Mouse (Mus musculus) limb, embryonic 10.5 days (tissue): Measurements from ENCODE around the gene Rpl41. TPM values are rescaled to one million over a fixed set of nuclear protein-coding genes. Genes with fewer than 3 reads are reported as not detected.

Source experiments
- DNase-seq: peaks from one replicate; pipeline ENCODE4 v3.0.0-alpha.2; 2017; ENCODE audit warnings: low spot score
- H3K27ac ChIP-seq: fragments of 300-500 bp; sonication (generic); 2 replicates; pipeline ENCODE4 v1.5.1; 2016; ENCODE audit warnings: mild to moderate bottlenecking
- H3K27me3 ChIP-seq: fragments of 300-500 bp; sonication (generic); 2 replicates; pipeline ENCODE4 v1.6.1; 2016; ENCODE audit warnings: low read depth, mild to moderate bottlenecking; ENCODE audit not compliant: poor library complexity, severe bottlenecking
- H3K36me3 ChIP-seq: fragments of 300-500 bp; sonication (generic); 2 replicates; pipeline ENCODE4 v1.6.1; 2016; ENCODE audit warnings: mild to moderate bottlenecking, moderate library complexity
- H3K4me1 ChIP-seq: fragments of 300-500 bp; sonication (generic); 2 replicates; pipeline ENCODE4 v1.6.1; 2016
- H3K4me3 ChIP-seq: fragments of 300-500 bp; sonication (generic); 2 replicates; pipeline ENCODE4 v1.5.1; 2016; ENCODE audit warnings: mild to moderate bottlenecking, moderate library complexity
- H3K9me3 ChIP-seq: fragments of 300-500 bp; sonication (generic); replicated peaks from 2 replicates; pipeline ENCODE4 v1.6.1; 2016; ENCODE audit warnings: mild to moderate bottlenecking
- WGBS: fragments of 180-500 bp; shearing (Covaris S2); methylation state at CpG from one replicate; pipeline ENCODE4 v1.1.7; 2016; 5-methylcytosine and 5-hydroxymethylcytosine counted together
- polyA plus RNA-seq: library from polyadenylated mRNA; unstranded; fragments of >200 nt; fragmentation: Nextera tagmentation; extraction: Ambion mirVana; gene quantifications from 2 replicates; pipeline ENCODE4 v1.2.1, GENCODE M21; 2016

Gene Rpl41
- polyA plus RNA-seq, 1 experiment from 2014 or later: 3,499 TPM

GRCm38 (mm10) chr10:128535206-128535605 lies 13.9 kb downstream of the Rpl41 start:
- H3K27ac ChIP-seq: no peak overlapping the region
- no peaks in the 10 kb centered on the region for H3K9me3 ChIP-seq
- H3K36me3 ChIP-seq: no peaks in the 10 kb centered on the region
- H3K4me1 ChIP-seq: no peaks in the 10 kb centered on the region; the same call in 1 of the 2 replicates
- no peaks in the 10 kb centered on the region for H3K27me3 ChIP-seq
- 84% methylated on average over 2 of the region's 2 CpGs for WGBS
- no peak overlapping the region for H3K4me3 ChIP-seq
- no peak for DNase-seq

GRCm38 (mm10) chr10:128526366-128527356 lies 22.4 kb downstream of the Rpl41 start:
- H3K27ac ChIP-seq: no peak overlapping the region
- 32% methylated on average over 28 of the region's 28 CpGs for WGBS
- peaks cover 59% of the 10 kb centered on the region for H3K27me3 ChIP-seq

GRCm38 (mm10) chr10:128525671-128526308 lies 23.3 kb downstream of the Rpl41 start, which contains the start of gene Esyt1:
TSS of gene Esyt1 (minus strand) at chr10:128525871.
- H3K4me3 ChIP-seq: peak within 1 kb of the TSS; percentile 78
- no peaks in the 10 kb centered on the region for H3K36me3 ChIP-seq
- peak within 1 kb of the TSS; percentile 81 for H3K27ac ChIP-seq
- peaks cover 68% of the 10 kb centered on the region for H3K27me3 ChIP-seq
- no peaks in the 10 kb centered on the region for H3K9me3 ChIP-seq
- peaks cover 27% of the 10 kb centered on the region for H3K4me1 ChIP-seq
- WGBS: under 1% methylated on average over 37 of the region's 37 CpGs
- DNase-seq: peak; percentile 89

More at GRCm38 (mm10) chr10:128526366-128527356, 22.4 kb downstream of the Rpl41 start:
- H3K9me3 ChIP-seq: no peaks in the 10 kb centered on the region
- H3K4me1 ChIP-seq: peaks cover 27% of the 10 kb centered on the region
- peak overlapping the region; percentile 78 for H3K4me3 ChIP-seq
- DNase-seq: no peak
- no peaks in the 10 kb centered on the region for H3K36me3 ChIP-seq

GRCm38 (mm10) chr10:128524732-128525662 lies 24.1 kb downstream of the Rpl41 start:
- H3K36me3 ChIP-seq: no peaks in the 10 kb centered on the region
- peaks cover 27% of the 10 kb centered on the region for H3K4me1 ChIP-seq
- WGBS: under 1% methylated on average over 58 of the region's 58 CpGs
- H3K27ac ChIP-seq: peak overlapping the region; percentile 81
- DNase-seq: peak; percentile 74
- peak overlapping the region; percentile 78 for H3K4me3 ChIP-seq
- no peaks in the 10 kb centered on the region for H3K9me3 ChIP-seq
- peaks cover 76% of the 10 kb centered on the region for H3K27me3 ChIP-seq

GRCm38 (mm10) chr10:128524111-128524731 lies 24.9 kb downstream of the Rpl41 start:
- DNase-seq: no peak
- Histone ChIP-seq H3K27ac (0 out of 2 replicates have a peak overlapping the region, but pooled peaks have one; percentile 81), H3K36me3 (0 out of 2 replicates have a peak, but pooled peaks cover under 1% of the 10 kb centered on the region), H3K27me3 (peaks cover 84% of the 10 kb centered on the region), H3K4me3 (peak overlapping the region; percentile 78), H3K4me1 (peaks cover 32% of the 10 kb centered on the region), H3K9me3 (no peaks in the 10 kb centered on the region)
- WGBS: 4% methylated on average over 11 of the region's 11 CpGs

GRCm38 (mm10) chr10:128522351-128522750 lies 26.8 kb downstream of the Rpl41 start:
- Histone ChIP-seq H3K4me3 (no peak overlapping the region), H3K27me3 (peaks cover 94% of the 10 kb centered on the region), H3K27ac (no peak overlapping the region), H3K36me3 (0 out of 2 replicates have a peak, but pooled peaks cover 6% of the 10 kb centered on the region), H3K4me1 (peaks cover 32% of the 10 kb centered on the region), H3K9me3 (no peaks in the 10 kb centered on the region)
- 78% methylated on average over 6 of the region's 6 CpGs for WGBS
- no peak for DNase-seq

- Histone ChIP-seq H3K27me3 (peaks cover 100% of the 10 kb centered on the region), H3K4me1 (peaks cover 38% of the 10 kb centered on the region), H3K27ac (no peak overlapping the region), H3K36me3 (peaks cover 9% of the 10 kb centered on the region; the same call in 1 of the 2 replicates), H3K9me3 (no peaks in the 10 kb centered on the region), H3K4me3 (no peak overlapping the region)
- no peak for DNase-seq
- WGBS: 88% methylated on average over 16 of the region's 16 CpGs
These were observed 28.5 kb downstream of the Rpl41 start for GRCm38 (mm10) chr10:128520591-128520990.

DNA sequence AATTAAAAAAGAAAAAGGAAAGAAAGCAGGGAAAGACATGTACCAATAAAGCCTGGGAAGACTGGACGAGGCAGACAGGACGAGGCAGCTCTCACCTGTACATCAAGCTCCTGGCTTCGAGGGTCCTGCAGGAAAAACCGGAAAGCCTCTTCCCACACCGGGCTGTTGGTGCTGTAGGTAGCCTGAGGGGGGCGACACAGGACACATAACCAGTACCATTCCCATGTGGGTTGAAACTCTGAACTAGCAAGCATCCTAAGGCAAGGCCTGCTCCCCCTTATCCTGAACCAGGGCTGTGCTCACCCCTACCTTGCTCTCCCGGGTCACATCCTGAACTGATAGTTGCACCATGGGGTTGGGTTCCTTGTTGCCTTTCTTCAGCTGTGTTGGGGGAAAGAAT lies 30.3 kb downstream of the Rpl41 start:
- Histone ChIP-seq H3K36me3 (peaks cover 12% of the 10 kb centered on the region; the same call in 1 of the 2 replicates), H3K27me3 (peaks cover 95% of the 10 kb centered on the region), H3K27ac (no peak overlapping the region), H3K4me3 (no peak overlapping the region), H3K4me1 (peaks cover 22% of the 10 kb centered on the region), H3K9me3 (no peaks in the 10 kb centered on the region)
- 78% methylated on average over 7 of the region's 7 CpGs for WGBS
- DNase-seq: no peak

GRCm38 (mm10) chr10:128516677-128517076 lies 32.4 kb downstream of the Rpl41 start:
- H3K36me3 ChIP-seq: peaks cover 12% of the 10 kb centered on the region; the same call in 1 of the 2 replicates

GRCm38 (mm10) chr10:128516029-128516428 lies 33.1 kb downstream of the Rpl41 start:
- Histone ChIP-seq H3K4me1 (peaks cover 21% of the 10 kb centered on the region), H3K9me3 (no peaks in the 10 kb centered on the region), H3K27me3 (peaks cover 80% of the 10 kb centered on the region), H3K4me3 (peak overlapping the region; percentile 36), H3K27ac (no peak overlapping the region), H3K36me3 (peaks cover 12% of the 10 kb centered on the region; the same call in 1 of the 2 replicates)
- WGBS: 4% methylated on average over 20 of the region's 20 CpGs
- no peak for DNase-seq

More at GRCm38 (mm10) chr10:128516677-128517076, 32.4 kb downstream of the Rpl41 start:
- no peak overlapping the region for H3K27ac ChIP-seq
- no peak for DNase-seq
- peaks cover 21% of the 10 kb centered on the region for H3K4me1 ChIP-seq
- no peak overlapping the region for H3K4me3 ChIP-seq
- 16% methylated on average over 6 of the region's 6 CpGs for WGBS
- no peaks in the 10 kb centered on the region for H3K9me3 ChIP-seq
- H3K27me3 ChIP-seq: peaks cover 83% of the 10 kb centered on the region

GRCm38 (mm10) chr10:128515044-128515443 lies 34.1 kb downstream of the Rpl41 start:
- H3K4me1 ChIP-seq: peaks cover 21% of the 10 kb centered on the region
- no peak overlapping the region for H3K4me3 ChIP-seq
- peaks cover 71% of the 10 kb centered on the region for H3K27me3 ChIP-seq
- no peak for DNase-seq
- no peaks in the 10 kb centered on the region for H3K9me3 ChIP-seq
- peaks cover 14% of the 10 kb centered on the region; the same call in 1 of the 2 replicates for H3K36me3 ChIP-seq
- no peak overlapping the region for H3K27ac ChIP-seq
- 85% methylated on average over 4 of the region's 4 CpGs for WGBS
